Mouse (Mus musculus): ENCODE data around the gene Nfx1. TPM values are rescaled to one million over a fixed set of nuclear protein-coding genes. Genes with fewer than 3 reads are reported as not detected.
A peak's percentile ranks its signal among the peaks of the same experiment; 100 is the strongest.

Nfx1 gene
- polyA plus RNA-seq, 1 experiment from 2014 or later = 32.8 TPM

DNA sequence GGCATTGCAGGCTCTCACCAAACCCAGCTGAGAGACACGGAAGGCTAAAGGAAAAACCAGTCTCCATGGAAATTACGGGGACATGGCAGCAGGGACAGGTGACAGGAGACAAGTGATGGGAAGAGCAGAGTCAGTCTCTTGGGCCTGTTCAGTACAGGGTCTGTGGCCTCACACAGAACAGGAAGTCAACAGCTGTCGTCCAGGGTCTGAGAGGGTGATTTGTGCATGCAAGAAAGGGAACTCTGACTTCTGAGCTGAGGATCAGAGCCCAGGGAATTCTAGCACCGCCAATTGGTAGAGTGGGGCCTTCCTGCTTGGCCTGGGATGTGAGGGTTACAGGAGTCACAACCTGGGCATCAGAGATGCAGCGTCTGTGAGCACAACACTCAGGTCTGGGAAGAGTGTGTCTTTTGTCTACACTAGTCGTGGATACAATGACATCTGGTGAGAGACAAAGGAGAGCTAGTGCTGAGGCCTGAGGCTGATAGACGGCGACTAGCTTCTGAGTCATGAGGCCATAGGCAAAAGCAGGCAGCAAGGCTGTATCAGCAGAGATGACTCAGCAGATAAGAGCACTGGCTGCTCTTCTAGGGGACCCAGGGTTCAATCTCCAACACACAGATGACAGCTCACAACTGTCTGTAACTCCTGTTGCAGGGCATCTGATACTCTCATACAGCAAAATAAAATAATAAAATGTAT, 55.5 kb downstream of the Nfx1 start:
- Histone ChIP-seq H3K27me3 (no peaks in the 10 kb centered on the region), H3K4me2 (peak overlapping the region; percentile 23; the same call in 1 of the 2 replicates), H3K9ac (peak overlapping the region; percentile 54), H3K4me3 (replicated peaks) (no peak overlapping the region), H3K27ac (peak overlapping the region; percentile 71), H3K36me3 (peaks cover 45% of the 10 kb centered on the region), H3K9me3 (replicated peaks) (no peaks in the 10 kb centered on the region), H3K4me1 (replicated peaks) (peaks cover 30% of the 10 kb centered on the region)
- DNase-seq (peak; percentile 40), ATAC-seq (ENCODE audit: low read depth) (peak; percentile 85)
- 30% methylated on average over 8 of the region's 8 CpGs for WGBS (ENCODE audit: insufficient replicate concordance)

- peaks cover 30% of the 10 kb centered on the region for H3K4me1 ChIP-seq (replicated peaks)
- H3K27ac ChIP-seq = 0 out of 2 replicates have a peak overlapping the region, but pooled peaks have one; percentile 9
- no peak overlapping the region for H3K9ac ChIP-seq
- ATAC-seq (ENCODE audit: low read depth) (no peak), DNase-seq (no peak)
- H3K9me3 ChIP-seq (replicated peaks) = no peaks in the 10 kb centered on the region
- no peaks in the 10 kb centered on the region for H3K27me3 ChIP-seq
- no peak overlapping the region for H3K4me3 ChIP-seq (replicated peaks)
- H3K4me2 ChIP-seq = no peak overlapping the region
- WGBS (ENCODE audit: insufficient replicate concordance) = 71% methylated on average over 3 of the region's 3 CpGs
- peaks cover 30% of the 10 kb centered on the region for H3K36me3 ChIP-seq
Observed at GRCm38 (mm10) chr4:41027872-41028271, 57.2 kb downstream of the Nfx1 start.

GRCm38 (mm10) chr4:41028272-41028671, 57.6 kb downstream of the Nfx1 start:
- no peak overlapping the region for H3K9ac ChIP-seq
- H3K27me3 ChIP-seq = no peaks in the 10 kb centered on the region
- H3K4me2 ChIP-seq = no peak overlapping the region
- no peaks in the 10 kb centered on the region for H3K9me3 ChIP-seq (replicated peaks)
- no peak overlapping the region for H3K27ac ChIP-seq
- H3K4me1 ChIP-seq (replicated peaks) = peaks cover 30% of the 10 kb centered on the region
- 58% methylated on average over 4 of the region's 4 CpGs for WGBS (ENCODE audit: insufficient replicate concordance)
- no peak for DNase-seq
- H3K36me3 ChIP-seq = peaks cover 27% of the 10 kb centered on the region
- no peak for ATAC-seq (ENCODE audit: low read depth)
- no peak overlapping the region for H3K4me3 ChIP-seq (replicated peaks)

- Histone ChIP-seq H3K27me3 (no peaks in the 10 kb centered on the region), H3K4me1 (replicated peaks) (peaks cover 30% of the 10 kb centered on the region), H3K9ac (no peak overlapping the region), H3K27ac (no peak overlapping the region), H3K36me3 (peaks cover 16% of the 10 kb centered on the region), H3K4me3 (replicated peaks) (no peak overlapping the region), H3K9me3 (replicated peaks) (no peaks in the 10 kb centered on the region), H3K4me2 (no peak overlapping the region)
- ATAC-seq (ENCODE audit: low read depth) (no peak), DNase-seq (no peak)
- 76% methylated on average over 5 of the region's 5 CpGs for WGBS (ENCODE audit: insufficient replicate concordance)
Observed at GRCm38 (mm10) chr4:41029372-41029771, 58.7 kb downstream of the Nfx1 start.

DNA sequence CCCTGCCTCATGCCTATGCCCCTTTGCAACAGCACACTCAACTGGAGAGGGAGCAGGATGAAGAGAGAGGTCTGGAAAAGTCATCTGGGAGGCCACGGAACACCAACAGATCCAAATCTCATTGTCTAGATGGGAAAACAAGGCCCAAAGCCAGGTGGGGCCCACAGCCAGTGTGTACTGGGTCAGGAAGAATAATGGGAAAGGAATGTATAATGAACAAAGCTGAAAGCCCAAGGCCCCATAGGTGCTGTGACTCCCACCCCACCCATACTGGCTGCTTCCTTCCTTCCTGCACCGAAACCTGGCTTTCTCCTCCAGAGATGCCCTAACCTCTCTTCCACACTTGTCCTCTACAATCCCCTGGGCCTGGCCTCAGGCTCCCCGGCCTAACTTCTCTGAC, 60.5 kb downstream of the Nfx1 start:
- no peak for ATAC-seq (ENCODE audit: low read depth)
- H3K9ac ChIP-seq = no peak overlapping the region

DNA sequence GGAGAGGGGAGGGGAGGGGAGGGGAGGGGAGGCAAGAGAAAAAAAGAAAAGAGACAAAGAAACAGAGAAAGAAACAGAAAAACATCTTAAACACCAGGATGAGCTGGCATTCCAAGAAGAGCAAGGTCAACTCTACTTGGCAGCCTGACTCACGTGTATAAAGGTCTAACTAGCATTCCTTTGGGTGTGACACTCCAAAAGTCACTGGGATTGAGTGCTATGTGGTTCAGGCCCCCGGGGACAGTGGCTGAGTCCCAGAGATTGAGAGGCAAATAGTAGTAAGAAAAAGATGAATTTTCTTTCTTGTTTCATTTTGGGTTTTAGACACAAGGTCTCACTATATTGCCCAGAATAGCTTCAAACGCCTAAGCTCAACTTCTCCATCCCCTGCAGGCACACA, 67.2 kb downstream of the Nfx1 start:
- no peak overlapping the region for H3K27ac ChIP-seq

More for the DNA sequence above, 60.5 kb downstream of the Nfx1 start:
- H3K4me2 ChIP-seq = no peak overlapping the region
- DNase-seq = no peak
- WGBS (ENCODE audit: insufficient replicate concordance) = 87% methylated on average over 3 of the region's 3 CpGs
- H3K4me1 ChIP-seq (replicated peaks) = peaks cover 17% of the 10 kb centered on the region
- no peak overlapping the region for H3K4me3 ChIP-seq (replicated peaks)
- H3K36me3 ChIP-seq = peaks cover 5% of the 10 kb centered on the region; the same call in 1 of the 2 replicates
- no peaks in the 10 kb centered on the region for H3K9me3 ChIP-seq (replicated peaks)
- H3K27me3 ChIP-seq = peaks cover 2% of the 10 kb centered on the region; the same call in 1 of the 2 replicates
- H3K27ac ChIP-seq = no peak overlapping the region

DNA sequence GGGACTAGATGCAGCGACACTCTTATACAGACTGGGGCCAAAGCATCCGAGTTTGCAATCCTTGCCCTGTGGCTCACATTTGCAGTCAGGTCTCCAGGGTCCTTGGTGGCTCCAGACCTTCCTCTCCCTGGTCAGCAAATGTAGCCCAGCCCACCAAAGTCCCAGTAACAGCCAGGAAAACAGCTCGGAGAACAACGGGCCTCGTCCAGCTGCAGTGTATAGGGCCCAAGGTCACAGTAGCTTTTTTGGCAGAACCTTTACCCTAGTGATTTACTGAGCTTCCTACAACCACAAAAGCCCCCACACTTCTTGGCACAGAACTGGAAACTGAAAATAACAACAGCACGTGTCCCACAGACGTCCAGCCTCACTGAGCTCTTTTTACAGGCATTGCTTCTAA, 70.3 kb downstream of the Nfx1 start:
- Histone ChIP-seq H3K4me2 (no peak overlapping the region), H3K4me1 (replicated peaks) (no peaks in the 10 kb centered on the region; the same call in 1 of the 2 replicates), H3K27me3 (peaks cover 6% of the 10 kb centered on the region; the same call in 1 of the 2 replicates), H3K9me3 (replicated peaks) (no peaks in the 10 kb centered on the region), H3K27ac (no peak overlapping the region), H3K9ac (no peak overlapping the region), H3K4me3 (replicated peaks) (no peak overlapping the region), H3K36me3 (no peaks in the 10 kb centered on the region)
- DNase-seq (no peak), ATAC-seq (ENCODE audit: low read depth) (no peak)
- WGBS (ENCODE audit: insufficient replicate concordance) = 65% methylated on average over 7 of the region's 7 CpGs

More for the DNA sequence above, 67.2 kb downstream of the Nfx1 start:
- Histone ChIP-seq H3K27me3 (peaks cover 2% of the 10 kb centered on the region; the same call in 1 of the 2 replicates), H3K4me3 (replicated peaks) (no peak overlapping the region), H3K9ac (no peak overlapping the region), H3K9me3 (replicated peaks) (no peaks in the 10 kb centered on the region), H3K4me2 (no peak overlapping the region), H3K36me3 (no peaks in the 10 kb centered on the region), H3K4me1 (replicated peaks) (no peaks in the 10 kb centered on the region)
- WGBS (ENCODE audit: insufficient replicate concordance) = 45% methylated on average over 3 of the region's 3 CpGs
- ATAC-seq (ENCODE audit: low read depth) (no peak), DNase-seq (no peak)

DNA sequence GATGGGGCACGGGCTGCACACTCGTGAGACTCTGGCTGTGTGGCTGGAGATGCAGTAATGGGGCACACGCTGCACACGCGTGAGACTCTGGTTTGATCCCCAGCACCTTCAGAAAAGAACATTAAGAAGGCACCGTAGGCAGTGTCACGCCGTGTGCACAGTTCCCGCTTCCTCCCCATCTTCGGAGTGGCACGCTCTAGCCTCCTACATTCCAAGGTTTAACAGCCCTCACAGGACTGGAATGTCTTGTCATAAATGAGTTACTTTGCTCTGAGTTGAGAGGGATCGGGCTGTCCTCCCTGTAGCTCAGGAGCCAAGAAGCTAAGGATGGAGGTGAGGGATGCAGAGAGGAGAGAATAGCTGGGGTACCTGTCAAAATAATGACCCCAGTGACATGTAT, 72.2 kb downstream of the Nfx1 start:
- peaks cover 12% of the 10 kb centered on the region for H3K4me1 ChIP-seq (replicated peaks)
- H3K9ac ChIP-seq = no peak overlapping the region
- no peak overlapping the region for H3K27ac ChIP-seq
- H3K36me3 ChIP-seq = no peaks in the 10 kb centered on the region
- H3K27me3 ChIP-seq = peaks cover 7% of the 10 kb centered on the region; the same call in 1 of the 2 replicates
- 78% methylated on average over 12 of the region's 12 CpGs for WGBS (ENCODE audit: insufficient replicate concordance)
- ATAC-seq (ENCODE audit: low read depth) = no peak
- DNase-seq = no peak
- H3K4me2 ChIP-seq = no peak overlapping the region
- no peak overlapping the region for H3K4me3 ChIP-seq (replicated peaks)
- H3K9me3 ChIP-seq (replicated peaks) = no peaks in the 10 kb centered on the region

- ATAC-seq (ENCODE audit: low read depth) (no peak), DNase-seq (no peak)
- H3K27me3 ChIP-seq = peaks cover 7% of the 10 kb centered on the region; the same call in 1 of the 2 replicates
- H3K4me1 ChIP-seq (replicated peaks) = peaks cover 17% of the 10 kb centered on the region
- WGBS (ENCODE audit: insufficient replicate concordance) = 73% methylated on average over 5 of the region's 5 CpGs
- H3K4me3 ChIP-seq (replicated peaks) = no peak overlapping the region
- no peak overlapping the region for H3K27ac ChIP-seq
- H3K9me3 ChIP-seq (replicated peaks) = no peaks in the 10 kb centered on the region
- H3K4me2 ChIP-seq = no peak overlapping the region
- H3K36me3 ChIP-seq = no peaks in the 10 kb centered on the region
- H3K9ac ChIP-seq = no peak overlapping the region
Observed at GRCm38 (mm10) chr4:41043961-41044360, 73.3 kb downstream of the Nfx1 start.

DNA sequence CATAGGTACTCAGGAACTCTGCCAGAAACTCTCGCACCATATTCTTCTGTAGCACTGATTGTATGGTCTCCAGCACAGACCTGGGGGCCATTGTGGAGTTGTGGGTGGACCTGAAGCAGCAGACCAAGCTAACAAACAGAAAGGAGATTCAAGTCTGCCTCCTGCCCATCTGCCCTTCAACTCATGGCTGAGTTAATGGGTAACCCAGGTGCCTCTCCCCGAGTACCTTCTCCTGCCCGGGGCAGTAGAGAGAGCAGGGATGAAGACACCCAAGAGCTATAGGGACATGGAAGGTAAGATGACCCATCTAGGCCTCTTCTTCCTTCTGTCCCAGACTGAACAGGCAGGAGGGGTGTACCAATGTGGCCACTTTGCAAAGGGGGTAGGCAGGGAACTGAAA, 74.6 kb downstream of the Nfx1 start:
- Histone ChIP-seq H3K9me3 (replicated peaks) (no peaks in the 10 kb centered on the region), H3K4me3 (replicated peaks) (peak overlapping the region; percentile 23), H3K36me3 (no peaks in the 10 kb centered on the region), H3K27ac (no peak overlapping the region), H3K4me1 (replicated peaks) (peaks cover 17% of the 10 kb centered on the region), H3K4me2 (peak overlapping the region; percentile 32), H3K9ac (no peak overlapping the region), H3K27me3 (peaks cover 7% of the 10 kb centered on the region; the same call in 1 of the 2 replicates)
- no peak for DNase-seq
- WGBS (ENCODE audit: insufficient replicate concordance) = 59% methylated on average over 3 of the region's 3 CpGs
- ATAC-seq (ENCODE audit: low read depth) = peak; percentile 52

DNA sequence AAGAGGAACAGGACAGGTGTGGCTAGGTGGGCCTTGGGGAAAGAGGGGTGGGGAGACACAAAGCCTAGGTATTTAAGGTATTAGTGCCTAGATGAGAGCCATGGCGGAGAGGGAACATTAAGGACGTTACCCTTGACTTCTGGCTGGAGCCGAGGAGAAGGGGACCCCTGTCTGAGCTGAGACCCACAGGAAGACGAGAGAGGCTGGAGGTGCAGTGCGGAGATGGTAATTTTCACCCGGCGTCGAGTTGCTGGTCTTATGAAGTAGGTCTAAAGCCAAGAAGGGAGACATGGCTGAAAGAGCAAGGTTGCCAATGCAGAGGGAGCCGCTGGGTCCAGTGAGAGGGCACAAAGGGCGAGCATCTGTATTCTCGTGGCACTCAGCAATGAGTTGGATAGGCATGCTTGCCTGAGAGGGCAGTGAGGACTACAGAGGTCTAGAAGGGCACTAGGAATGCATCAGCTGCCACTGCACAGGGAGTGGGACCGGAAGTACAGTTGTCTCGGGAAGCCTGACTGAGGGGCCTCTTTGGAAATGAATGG, 75.6 kb downstream of the Nfx1 start:
- Histone ChIP-seq H3K9me3 (replicated peaks) (no peaks in the 10 kb centered on the region), H3K36me3 (no peaks in the 10 kb centered on the region), H3K27ac (no peak overlapping the region), H3K4me1 (replicated peaks) (peaks cover 23% of the 10 kb centered on the region), H3K4me3 (replicated peaks) (0 out of 2 replicates have a peak overlapping the region, but pooled peaks have one; percentile 23), H3K9ac (no peak overlapping the region), H3K4me2 (peak overlapping the region; percentile 23), H3K27me3 (peaks cover 7% of the 10 kb centered on the region; the same call in 1 of the 2 replicates)
- ATAC-seq (ENCODE audit: low read depth) = no peak
- no peak for DNase-seq
- WGBS (ENCODE audit: insufficient replicate concordance) = 69% methylated on average over 13 of the region's 13 CpGs

Measured in liver, embryonic 13.5 days (tissue).